Mouse (Mus musculus) forebrain, postnatal 0 days (tissue): ENCODE measurements around the gene Xylt1. TPM values are rescaled to one million over a fixed set of nuclear protein-coding genes. Genes with fewer than 3 reads are reported as not detected.

ENCODE experiments used
- ATAC-seq: fragments of 200-750 bp; cut with Nextera tagmentation; 2 replicates; pipeline ENCODE4 v1.8.0; 2017; ENCODE audit warnings: mild to moderate bottlenecking, moderate library complexity
- DNase-seq: peaks from one replicate; pipeline ENCODE4 v3.0.0-alpha.2; 2015
- H3K27ac ChIP-seq: fragments of 300-500 bp; sonication (generic); 2 replicates; pipeline ENCODE4 v1.5.1; 2014; ENCODE audit warnings: low read depth, mild to moderate bottlenecking, antibody characterized with exemption, low read length, moderate library complexity, mixed read lengths
- H3K27me3 ChIP-seq: fragments of 300-500 bp; sonication (generic); 2 replicates; pipeline ENCODE4 v1.6.1; 2014; ENCODE audit warnings: mild to moderate bottlenecking, low read length, mixed read lengths; ENCODE audit not compliant: insufficient read depth
- H3K36me3 ChIP-seq: fragments of 300-500 bp; sonication (generic); 2 replicates; pipeline ENCODE4 v1.6.1; 2014; ENCODE audit warnings: mild to moderate bottlenecking, moderate library complexity; ENCODE audit not compliant: insufficient read depth
- H3K4me1 ChIP-seq: fragments of 300-500 bp; sonication (generic); 2 replicates; pipeline ENCODE4 v1.6.1; 2014; ENCODE audit warnings: antibody characterized with exemption; ENCODE audit not compliant: insufficient read depth
- H3K4me2 ChIP-seq: fragments of 300-500 bp; sonication (generic); 2 replicates; pipeline ENCODE4 v1.6.1; 2014; ENCODE audit warnings: low read depth, mild to moderate bottlenecking, moderate library complexity
- H3K4me3 ChIP-seq: fragments of 300-500 bp; sonication (generic); 2 replicates; pipeline ENCODE4 v1.5.1; 2014; ENCODE audit warnings: low read depth, low read length, mixed read lengths
- H3K9ac ChIP-seq: fragments of 300-500 bp; sonication (generic); 2 replicates; pipeline ENCODE4 v1.6.1; 2014; ENCODE audit warnings: mild to moderate bottlenecking
- H3K9me3 ChIP-seq: fragments of 300-500 bp; sonication (generic); 2 replicates; pipeline ENCODE4 v1.6.1; 2016; ENCODE audit warnings: low read length
- CTCF ChIP-seq: sonication (generic); IDR thresholded peaks from 2 replicates; pipeline ENCODE4 v1.5.1; 2016; ENCODE audit warnings: antibody characterized with exemption, control low read depth, low read depth
- WGBS: fragments of 180-500 bp; shearing (Covaris S2); extraction: QIAGEN DNeasy Blood & Tissue Kit; methylation state at CpG from one replicate; pipeline ENCODE4 v1.1.7; 2014; 5-methylcytosine and 5-hydroxymethylcytosine counted together
- polyA plus RNA-seq: library from polyadenylated mRNA; unstranded; fragments of >200 nt; fragmentation: Nextera tagmentation; extraction: Ambion mirVana; gene quantifications from 2 replicates; pipeline ENCODE4 v1.2.1, GENCODE M21; 2015
- total RNA-seq: library from RNA; depleted of rRNA; stranded (reverse); fragments of >200 nt; gene quantifications from 2 replicates; pipeline ENCODE4 v1.2.3, GENCODE M21; 2014

The Xylt1 gene
- total and polyA plus RNA-seq, 2 experiments from 2014 or later: 2.6 to 14.0 TPM

- H3K27ac ChIP-seq: no peak overlapping the region
- H3K9ac ChIP-seq: no peak overlapping the region
- H3K36me3 ChIP-seq: peaks cover 3% of the 10 kb centered on the region; the same call in 1 of the 2 replicates
- no peak for TF ChIP-seq CTCF
- ATAC-seq (no peak), DNase-seq (no peak)
- WGBS: 70% methylated on average over 4 of the region's 4 CpGs
- H3K4me1 ChIP-seq: 0 out of 2 replicates have a peak, but pooled peaks cover 4% of the 10 kb centered on the region
- H3K4me2 ChIP-seq: no peak overlapping the region
- H3K27me3 ChIP-seq: no peaks in the 10 kb centered on the region
- H3K4me3 ChIP-seq: no peak overlapping the region
- H3K9me3 ChIP-seq: no peaks in the 10 kb centered on the region
These were observed 94.3 kb downstream of the Xylt1 start for GRCm38 (mm10) chr7:117475106-117475505.

GRCm38 (mm10) chr7:117478937-117479336 lies 98.2 kb downstream of the Xylt1 start:
- Histone ChIP-seq H3K4me2 (no peak overlapping the region), H3K36me3 (peaks cover 3% of the 10 kb centered on the region; the same call in 1 of the 2 replicates), H3K27me3 (no peaks in the 10 kb centered on the region), H3K4me3 (no peak overlapping the region), H3K27ac (no peak overlapping the region), H3K9ac (no peak overlapping the region), H3K9me3 (no peaks in the 10 kb centered on the region), H3K4me1 (no peaks in the 10 kb centered on the region)
- ATAC-seq (no peak), DNase-seq (no peak)
- WGBS: 21% methylated on average over 1 of the region's 1 CpGs
- TF ChIP-seq CTCF: no peak

- Histone ChIP-seq H3K9me3 (no peaks in the 10 kb centered on the region), H3K4me2 (no peak overlapping the region), H3K9ac (no peak overlapping the region), H3K4me1 (no peaks in the 10 kb centered on the region), H3K27me3 (no peaks in the 10 kb centered on the region), H3K36me3 (peaks cover 3% of the 10 kb centered on the region; the same call in 1 of the 2 replicates), H3K4me3 (no peak overlapping the region), H3K27ac (peak overlapping the region; percentile 57)
- ATAC-seq (no peak), DNase-seq (no peak)
- no peak for TF ChIP-seq CTCF
- 43% methylated on average over 5 of the region's 5 CpGs for WGBS
These were observed 100.1 kb downstream of the Xylt1 start for GRCm38 (mm10) chr7:117480831-117481230.

- H3K4me1 ChIP-seq: no peaks in the 10 kb centered on the region
- no peak for TF ChIP-seq CTCF
- H3K9ac ChIP-seq: no peak overlapping the region
- no peak overlapping the region for H3K4me3 ChIP-seq
- ATAC-seq: no peak
- WGBS: 95% methylated on average over 3 of the region's 3 CpGs
- peaks cover 3% of the 10 kb centered on the region; the same call in 1 of the 2 replicates for H3K36me3 ChIP-seq
- H3K9me3 ChIP-seq: no peaks in the 10 kb centered on the region
- no peak for DNase-seq
- H3K27ac ChIP-seq: peak overlapping the region; percentile 57
- no peak overlapping the region for H3K4me2 ChIP-seq
- H3K27me3 ChIP-seq: no peaks in the 10 kb centered on the region
These were observed 100.6 kb downstream of the Xylt1 start for GRCm38 (mm10) chr7:117481404-117481803.

- 83% methylated on average over 2 of the region's 2 CpGs for WGBS
- H3K27ac ChIP-seq: no peak overlapping the region
- no peaks in the 10 kb centered on the region for H3K4me1 ChIP-seq
- H3K4me3 ChIP-seq: no peak overlapping the region
- no peaks in the 10 kb centered on the region for H3K9me3 ChIP-seq
- no peak for TF ChIP-seq CTCF
- H3K4me2 ChIP-seq: no peak overlapping the region
- no peak for ATAC-seq
- no peaks in the 10 kb centered on the region for H3K27me3 ChIP-seq
- H3K9ac ChIP-seq: no peak overlapping the region
- no peak for DNase-seq
- no peaks in the 10 kb centered on the region for H3K36me3 ChIP-seq
These were observed 101.9 kb downstream of the Xylt1 start for GRCm38 (mm10) chr7:117482701-117483100.

- Histone ChIP-seq H3K9ac (no peak overlapping the region), H3K4me3 (no peak overlapping the region), H3K4me1 (no peaks in the 10 kb centered on the region), H3K36me3 (no peaks in the 10 kb centered on the region), H3K9me3 (no peaks in the 10 kb centered on the region), H3K4me2 (no peak overlapping the region), H3K27me3 (no peaks in the 10 kb centered on the region), H3K27ac (no peak overlapping the region)
- ATAC-seq: no peak
- TF ChIP-seq CTCF: no peak
- 78% methylated on average over 2 of the region's 2 CpGs for WGBS
- DNase-seq: no peak
These were observed 103.8 kb downstream of the Xylt1 start for GRCm38 (mm10) chr7:117484589-117484988.

GRCm38 (mm10) chr7:117484989-117485536 lies 104.3 kb downstream of the Xylt1 start:
- Histone ChIP-seq H3K36me3 (no peaks in the 10 kb centered on the region), H3K4me2 (no peak overlapping the region), H3K27me3 (no peaks in the 10 kb centered on the region), H3K4me3 (no peak overlapping the region), H3K27ac (no peak overlapping the region), H3K9me3 (no peaks in the 10 kb centered on the region), H3K9ac (no peak overlapping the region), H3K4me1 (no peaks in the 10 kb centered on the region)
- DNase-seq (no peak), ATAC-seq (no peak; the same call in 1 of the 2 replicates)
- 86% methylated on average over 7 of the region's 7 CpGs for WGBS
- TF ChIP-seq CTCF: no peak
